Mouse (Mus musculus) cerebellum, adult 8-10 months (tissue): Measurements from ENCODE around the gene Vps37b.

Experiments
- DNase-seq: peaks from one replicate; pipeline ENCODE4 v3.0.0; 2022

Gene Vps37b

DNA sequence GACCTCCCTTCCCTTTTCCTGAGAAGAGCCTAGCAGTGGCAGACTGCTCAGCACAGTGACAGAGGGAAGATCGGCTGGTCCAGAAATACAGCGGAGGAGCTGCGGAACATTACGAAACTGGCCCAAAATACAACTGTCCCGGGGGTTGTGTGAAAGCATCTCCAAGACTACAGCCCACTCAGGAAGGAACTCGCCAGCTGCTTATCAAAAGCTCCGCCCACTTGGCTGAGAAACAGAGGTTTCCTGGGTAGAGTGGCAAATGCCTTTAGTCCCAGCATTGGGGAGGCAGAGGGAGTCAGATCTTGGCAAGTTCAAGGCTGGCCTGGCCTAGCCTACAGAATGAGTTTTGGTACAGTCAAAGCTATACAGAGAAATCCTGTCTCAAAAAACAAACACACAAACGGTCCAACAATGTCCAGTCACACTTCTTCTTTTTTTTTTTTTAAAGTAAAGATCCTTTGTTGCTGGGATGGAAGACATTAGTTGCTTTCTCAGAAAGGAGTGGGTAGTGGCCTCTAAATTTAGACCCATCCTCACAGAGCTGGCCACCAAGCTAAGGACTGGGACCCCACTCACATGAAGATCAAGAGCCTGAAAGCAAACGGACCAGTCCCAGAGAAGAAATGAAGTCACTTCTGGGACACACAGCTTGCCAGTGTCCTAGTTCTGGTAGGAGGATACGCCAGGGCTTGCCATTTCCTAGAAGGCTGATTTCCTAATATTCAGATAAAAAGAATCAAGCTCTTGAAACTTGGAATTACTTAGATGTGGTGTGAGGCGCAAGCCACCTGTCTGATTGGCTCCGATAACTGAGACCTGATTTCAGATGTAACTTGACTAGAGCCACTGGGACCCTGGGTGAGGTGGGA, 12.5 kb downstream of the Vps37b start:
- DNase-seq, result peak; percentile 34

DNA sequence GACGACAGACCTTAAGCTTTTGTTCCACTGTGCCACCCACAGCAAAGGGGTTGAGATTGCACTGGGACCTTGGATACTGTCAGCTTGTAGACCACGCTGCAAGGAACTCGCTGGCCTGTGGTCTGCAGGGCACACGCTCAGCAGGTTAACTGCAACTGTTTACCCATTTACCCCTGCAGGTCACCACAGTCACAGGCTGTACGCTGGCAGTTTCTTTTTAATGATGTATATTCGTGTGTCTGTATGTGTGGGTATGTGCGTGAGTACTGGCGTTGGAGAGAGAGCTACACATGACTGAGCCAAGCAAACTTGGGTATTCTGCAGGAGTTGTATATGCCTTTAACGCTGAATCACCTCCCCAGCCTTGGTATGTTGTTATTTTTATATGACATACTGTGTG, 13.4 kb downstream of the Vps37b start:
- no peak for DNase-seq

DNA sequence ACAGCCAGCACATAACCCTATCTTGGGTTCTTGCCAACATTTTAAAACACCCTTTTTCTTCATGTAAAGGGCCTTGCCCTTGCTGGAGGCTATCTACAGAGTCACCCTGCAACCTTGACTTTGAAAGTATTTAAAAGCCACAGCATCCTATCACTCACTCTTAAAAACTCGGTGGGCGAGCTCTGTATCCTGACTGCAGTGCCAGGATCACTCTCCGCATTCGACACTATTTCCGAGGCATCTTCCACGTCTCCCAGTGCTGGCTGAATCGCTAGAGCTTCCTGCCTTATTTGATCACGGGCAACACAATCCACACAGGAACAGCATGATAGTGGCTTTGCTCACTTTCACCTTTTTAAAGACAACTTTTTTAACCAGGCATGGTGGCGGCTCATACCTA, 14.1 kb downstream of the Vps37b start:
- no peak for DNase-seq

DNA sequence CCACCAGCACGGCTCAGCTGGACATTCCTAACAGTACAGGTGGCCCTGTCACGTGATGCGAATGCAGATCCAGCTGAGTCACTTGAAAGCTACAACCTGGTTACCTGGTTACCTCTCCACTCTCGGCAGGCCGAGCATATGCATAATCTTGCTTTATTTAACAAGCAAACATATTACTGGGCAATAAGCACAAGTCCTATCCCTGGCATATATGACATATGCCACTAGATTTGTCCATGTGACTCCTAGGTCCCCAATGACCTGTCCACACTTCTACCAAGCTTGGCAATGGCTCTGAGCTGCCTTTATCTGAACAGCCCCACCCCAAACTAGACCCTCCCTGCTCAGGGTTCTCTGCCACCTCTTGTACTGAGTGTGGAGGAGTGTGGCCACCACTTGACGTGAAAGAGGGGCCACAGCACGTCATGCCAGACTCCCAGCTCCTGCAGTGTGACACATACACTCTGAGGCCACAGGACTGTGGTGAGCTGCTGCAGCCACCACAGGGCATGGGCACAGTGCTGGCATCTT, 15.7 kb downstream of the Vps37b start:
- DNase-seq, result no peak

DNA sequence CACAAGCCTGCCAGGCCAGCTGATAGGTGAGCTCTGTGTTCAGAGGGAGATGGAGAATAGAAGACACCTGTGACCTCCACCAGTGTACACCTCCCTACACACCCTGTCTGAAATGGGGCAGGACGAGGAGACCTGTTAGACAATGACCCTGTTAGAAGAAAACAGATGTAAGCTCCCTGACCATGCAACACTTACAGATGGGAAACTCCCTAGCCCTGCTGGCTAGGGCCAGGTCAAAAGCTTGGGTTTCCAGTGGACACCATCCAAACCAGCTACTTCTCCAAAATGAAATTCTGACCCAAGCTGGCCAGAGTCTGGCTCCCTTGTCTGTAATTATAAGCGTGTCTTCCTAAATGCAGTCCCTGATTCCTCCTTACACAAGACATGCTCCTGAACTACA, 16.3 kb downstream of the Vps37b start:
- no peak for DNase-seq

DNA sequence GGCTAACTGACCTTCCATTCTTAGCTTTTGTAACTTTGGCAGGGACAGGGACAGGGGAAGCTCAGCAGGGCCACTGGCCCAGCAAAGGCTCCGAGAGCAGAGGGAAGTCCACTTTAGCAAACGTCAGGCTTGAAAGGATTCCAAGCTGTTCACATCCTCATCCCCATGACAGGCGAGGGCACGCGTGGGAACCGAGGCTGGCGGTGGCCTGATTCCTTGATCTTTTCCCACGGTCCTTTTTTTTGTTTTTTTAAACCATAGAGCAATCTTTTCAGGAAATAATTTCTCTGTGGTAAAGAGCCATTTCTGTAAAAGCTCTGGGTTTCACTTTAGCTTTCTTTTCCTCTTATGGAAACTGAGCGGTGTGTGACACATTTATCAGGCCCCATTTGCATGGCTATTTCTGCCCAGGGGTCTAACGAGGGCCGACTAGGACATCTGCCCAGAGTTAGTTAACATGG, 17.2 kb downstream of the Vps37b start:
- DNase-seq, result no peak

DNA sequence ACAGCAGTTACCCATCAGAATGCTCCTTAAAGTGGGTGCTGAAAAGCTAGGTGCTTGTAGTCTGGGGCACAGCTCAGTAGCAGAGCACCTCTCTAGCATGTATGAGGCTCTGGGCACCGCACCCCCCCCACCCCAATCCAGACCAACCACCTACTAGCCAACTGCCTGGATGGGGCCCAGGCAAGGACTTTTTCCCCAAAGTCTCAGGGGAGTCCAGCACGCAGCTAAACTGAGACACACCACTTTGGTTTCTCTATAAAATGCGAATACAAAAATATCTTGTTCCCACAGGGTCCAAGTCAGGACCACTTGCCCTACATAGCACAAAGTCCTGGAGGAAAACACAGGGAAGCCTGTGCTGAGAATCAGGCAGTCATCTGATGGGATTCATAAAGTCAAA, 17.9 kb downstream of the Vps37b start:
- no peak for DNase-seq

DNA sequence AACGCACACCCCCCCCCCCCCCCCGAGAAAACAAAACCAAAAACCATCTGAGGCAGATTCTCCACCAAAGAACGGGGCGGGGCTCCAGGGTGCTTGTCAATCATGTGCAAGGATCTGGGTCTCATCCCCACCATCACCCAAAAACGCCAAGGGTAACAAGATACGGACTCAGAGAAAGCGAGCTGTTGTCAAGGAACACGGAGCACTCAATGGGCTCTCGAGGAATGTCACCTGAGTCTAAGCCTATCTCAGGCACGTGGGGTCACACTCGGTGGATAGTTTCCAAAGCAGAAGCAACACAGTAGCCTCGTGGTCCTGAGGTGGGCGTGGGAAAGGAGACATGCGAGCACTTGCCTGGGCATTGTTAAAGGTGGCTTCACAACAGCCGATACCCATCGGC, 18.3 kb downstream of the Vps37b start:
- no peak for DNase-seq

DNA sequence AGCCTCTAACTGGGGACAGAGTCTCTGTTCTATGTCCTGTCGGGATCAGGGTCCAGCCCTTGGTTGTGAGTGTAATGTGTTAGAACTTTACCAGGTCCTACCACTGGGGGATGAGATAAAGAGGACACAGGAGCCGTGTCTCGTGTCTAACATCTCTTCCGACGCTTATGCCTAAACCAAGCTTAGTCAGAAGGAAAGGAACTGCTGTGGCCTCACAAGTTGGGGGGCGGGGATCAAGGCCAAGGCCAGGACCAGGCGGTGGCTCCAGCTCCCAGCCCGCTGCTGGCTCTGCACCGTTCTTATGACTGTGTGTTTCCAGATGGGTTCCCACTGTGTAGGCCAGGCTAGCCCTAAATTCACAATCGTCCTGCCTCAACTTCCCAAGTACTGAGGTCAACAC, 19.2 kb downstream of the Vps37b start:
- no peak for DNase-seq

DNA sequence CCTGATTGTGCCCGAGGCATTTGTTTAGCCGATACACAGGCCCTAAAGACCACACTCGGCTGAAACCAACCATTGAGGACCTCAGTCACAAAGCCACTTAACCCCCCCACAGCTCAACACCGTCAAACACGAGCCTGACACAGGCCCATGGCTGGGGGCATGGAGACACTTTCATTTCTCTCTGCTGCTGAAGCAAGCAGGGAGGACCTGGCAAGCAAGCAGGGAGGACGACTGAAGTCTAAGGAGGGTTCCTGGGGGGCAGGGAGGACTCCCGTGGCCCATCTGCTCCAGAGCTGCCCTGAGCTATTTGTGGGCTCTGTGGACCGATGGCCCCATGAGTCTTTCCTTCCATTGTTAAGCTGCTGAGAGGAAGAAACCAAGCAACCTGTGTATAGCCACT, 20.1 kb downstream of the Vps37b start:
- no peak for DNase-seq

DNA sequence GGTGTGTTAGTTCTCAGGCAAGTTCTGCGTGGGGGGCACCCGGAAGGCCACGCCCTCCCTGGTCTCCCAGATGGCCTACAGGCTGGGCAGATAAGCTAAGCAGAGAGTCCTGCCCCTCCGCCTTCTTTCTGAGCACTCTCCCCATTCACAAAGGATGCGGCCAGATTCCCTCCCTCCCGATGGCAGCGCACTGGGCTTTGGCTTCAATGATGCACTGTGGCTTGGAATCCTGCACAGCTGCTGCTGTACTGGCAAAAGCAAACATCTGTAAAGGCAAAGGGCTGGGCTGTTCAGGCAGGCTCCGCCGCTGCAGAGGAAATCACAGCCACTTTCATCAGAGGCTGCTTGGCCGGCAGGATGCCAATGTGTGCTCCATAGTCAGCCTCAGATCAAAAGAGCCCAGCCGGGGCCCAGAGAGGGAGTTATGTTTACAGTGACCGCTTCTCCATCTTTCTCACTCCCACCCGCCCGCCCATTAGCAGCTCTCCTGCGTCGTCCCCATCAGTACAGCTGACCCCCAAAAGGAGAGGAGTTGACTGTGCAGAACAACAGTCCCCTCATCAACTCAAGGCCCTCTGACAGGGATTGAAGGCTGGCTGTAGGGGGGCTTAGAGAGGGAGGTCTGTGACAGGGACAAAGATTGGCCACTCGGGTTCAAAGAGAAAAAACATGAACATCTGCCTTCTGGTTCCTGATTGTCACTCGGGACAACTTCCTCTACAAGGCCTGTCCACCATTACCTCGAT, 21.0 kb downstream of the Vps37b start:
- no peak for DNase-seq

DNA sequence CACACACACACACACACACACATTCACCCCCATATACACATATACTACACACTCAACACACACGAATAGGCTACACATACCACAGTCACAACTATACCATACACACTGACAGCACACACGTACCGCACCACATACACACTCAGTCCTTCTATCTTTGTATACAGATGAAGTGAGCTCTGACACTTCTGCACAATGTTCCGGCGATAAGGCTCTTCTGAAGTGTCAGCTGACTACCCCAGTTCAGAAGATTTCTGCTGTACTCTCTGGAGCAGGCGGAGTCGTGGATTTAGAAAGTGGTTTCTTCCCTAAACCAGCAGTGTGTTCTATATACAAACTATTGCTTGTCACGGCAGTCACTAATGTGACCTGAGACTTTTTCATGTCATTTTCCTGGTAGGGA, 22.0 kb downstream of the Vps37b start:
- DNase-seq, result no peak

DNA sequence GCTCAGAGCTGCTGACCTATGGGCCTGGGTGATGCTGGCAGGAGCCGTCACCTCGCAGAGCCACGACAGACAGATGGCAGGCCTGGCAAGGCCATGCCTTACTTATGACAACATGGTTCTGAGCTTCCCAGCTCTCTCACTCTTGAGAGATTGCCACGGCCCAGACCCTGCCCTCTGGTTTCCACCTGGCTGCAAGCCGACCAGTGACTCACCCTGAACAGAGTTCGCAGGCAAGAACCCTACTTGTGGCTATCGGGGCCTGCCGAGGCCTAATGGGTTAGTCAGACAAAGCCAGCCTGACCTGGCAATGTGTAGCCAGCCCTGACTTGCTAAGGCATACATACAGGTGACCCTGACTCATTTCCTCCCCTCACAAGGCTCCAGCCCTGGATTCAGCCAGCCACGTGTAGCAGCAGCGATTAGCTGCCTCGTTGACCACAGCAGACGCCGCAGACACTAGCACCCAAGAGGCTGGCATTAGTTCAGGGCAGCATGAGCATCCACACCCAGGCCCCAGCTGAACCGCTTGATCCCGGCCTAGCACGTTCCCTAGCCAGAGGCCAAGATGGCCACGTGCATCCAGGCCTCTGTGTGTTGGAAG, 25.1 kb downstream of the Vps37b start:
- DNase-seq, result peak; percentile 88

DNA sequence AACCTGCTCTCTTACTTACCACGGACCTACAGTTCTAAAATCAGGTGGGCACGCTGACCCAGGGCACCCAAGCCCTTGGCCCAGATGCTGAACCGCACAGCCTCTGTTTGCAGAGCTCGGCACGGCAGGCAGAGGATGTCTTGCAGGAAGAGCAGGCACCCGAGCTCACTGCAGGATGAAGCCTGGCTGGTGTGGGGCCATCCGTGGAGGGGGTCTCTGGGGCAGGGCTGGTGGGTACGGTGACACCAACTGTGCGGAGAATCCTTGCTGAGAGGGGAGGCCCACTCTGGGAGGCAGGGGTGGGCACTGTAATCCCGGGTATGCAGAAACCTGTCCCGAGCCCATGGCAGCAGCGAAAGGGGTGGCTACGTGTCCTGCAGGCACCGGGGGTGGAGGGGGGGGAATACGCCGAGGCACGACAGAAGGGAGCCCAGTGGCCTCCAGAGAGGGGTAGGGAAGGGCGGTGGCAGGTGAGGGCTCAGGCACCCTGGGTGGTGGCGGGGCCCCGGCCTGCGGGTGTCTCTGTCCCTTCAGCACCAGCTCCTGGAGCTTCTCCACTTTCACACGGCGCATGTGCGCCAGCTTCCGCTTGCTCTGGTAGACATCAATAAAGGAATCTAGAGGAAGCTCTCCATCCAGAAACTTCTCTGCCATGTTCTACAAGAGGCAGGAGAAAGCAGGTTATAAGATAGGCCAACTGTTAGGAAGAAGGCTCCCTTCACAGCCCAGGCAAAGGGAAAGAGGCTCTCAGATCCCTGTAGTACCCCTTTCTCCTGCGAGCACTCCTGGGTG, 25.8 kb downstream of the Vps37b start:
- no peak for DNase-seq

DNA sequence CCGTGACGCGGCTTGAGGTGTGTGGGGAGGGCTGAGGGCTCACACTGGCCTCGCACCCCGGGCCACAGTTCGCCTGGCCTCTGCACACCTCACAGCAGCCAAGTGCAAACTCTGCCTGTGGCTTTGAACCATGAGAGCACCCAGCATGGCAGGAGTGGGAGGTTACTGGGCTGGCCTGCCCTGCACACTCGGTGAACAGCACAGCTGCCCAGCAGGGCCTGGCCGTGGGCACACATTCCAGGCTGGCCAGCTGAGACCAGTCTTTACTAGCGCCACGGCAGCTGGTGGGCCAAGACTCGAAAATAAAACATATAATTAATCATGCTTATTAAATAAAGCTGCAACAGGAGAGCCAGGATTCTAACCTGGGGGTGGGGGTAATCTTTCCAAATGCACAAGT, 26.5 kb downstream of the Vps37b start:
- DNase-seq, result no peak

DNA sequence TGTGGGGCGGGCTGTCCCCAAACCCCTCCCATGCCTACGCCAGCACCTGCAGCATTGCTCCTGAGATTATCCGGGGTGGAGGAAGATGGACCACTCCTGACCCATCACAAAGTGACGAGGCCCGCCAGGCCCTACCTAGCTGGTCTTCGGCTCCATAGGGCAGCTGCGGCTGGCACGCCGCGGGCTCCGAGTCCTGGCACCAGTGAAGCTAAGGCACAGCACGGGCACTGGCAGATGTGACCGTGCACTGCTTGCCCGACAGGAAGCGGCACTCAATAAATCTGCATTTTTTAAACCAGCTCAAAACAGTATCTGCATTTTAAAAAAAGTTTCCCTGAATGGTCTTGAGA, 26.9 kb downstream of the Vps37b start:
- no peak for DNase-seq

DNA sequence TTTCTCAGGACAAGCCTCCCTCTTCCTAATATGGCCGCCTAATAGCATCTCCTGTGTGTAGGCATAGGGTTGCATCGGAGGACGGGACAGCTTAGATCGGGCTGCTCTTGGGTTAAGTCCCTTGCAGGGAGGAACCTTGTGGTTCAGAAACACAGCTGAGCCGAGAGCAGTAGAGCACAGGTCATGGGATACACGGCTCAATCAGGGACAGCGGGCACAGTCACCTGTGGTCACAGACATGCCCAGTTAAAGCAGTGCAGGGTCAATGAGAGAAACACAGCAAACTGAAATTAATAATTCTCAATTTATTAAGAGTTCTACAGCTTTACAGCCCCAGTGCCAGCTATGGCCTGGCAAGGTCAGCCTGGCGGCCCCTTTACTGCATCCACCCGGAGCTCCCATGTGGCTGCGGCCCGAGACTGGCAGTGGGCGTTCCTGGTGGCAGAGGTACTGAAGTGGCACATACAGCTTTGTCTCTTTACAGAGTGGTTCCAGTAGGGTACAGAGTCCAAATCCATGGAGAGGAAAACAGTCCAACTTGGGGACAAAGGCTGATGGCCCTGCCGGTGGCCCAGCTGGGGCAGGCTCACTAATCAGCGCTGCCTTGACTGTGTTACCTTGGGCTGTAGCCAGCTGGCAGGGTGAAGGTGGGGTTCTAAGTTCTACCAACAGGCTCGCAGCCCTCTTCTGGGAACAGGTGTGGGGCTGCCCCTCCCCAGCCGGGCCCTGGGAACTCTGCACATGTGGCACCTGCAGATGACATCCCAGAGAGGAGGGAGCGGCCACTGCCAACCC, 27.5 kb downstream of the Vps37b start:
- no peak for DNase-seq

DNA sequence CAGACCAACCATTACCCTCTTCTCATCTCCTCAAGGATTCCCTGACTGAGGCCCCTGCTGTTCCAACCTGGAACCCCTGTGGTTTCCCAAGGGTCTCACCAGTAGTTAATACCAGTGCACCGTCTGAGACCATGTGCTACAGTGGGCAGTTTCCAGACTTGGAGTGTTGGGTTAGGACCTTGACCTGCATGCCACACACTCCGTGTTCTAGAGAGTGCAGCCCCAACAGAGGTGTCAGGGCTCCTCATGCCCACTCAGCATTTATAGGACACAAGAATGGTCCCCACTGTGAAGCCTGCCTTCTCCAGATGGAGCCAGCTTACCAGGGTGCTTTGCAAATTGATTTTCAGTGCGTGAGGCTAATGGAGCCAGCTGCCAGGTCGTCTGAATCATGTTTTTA, 28.7 kb downstream of the Vps37b start:
- no peak for DNase-seq

DNA sequence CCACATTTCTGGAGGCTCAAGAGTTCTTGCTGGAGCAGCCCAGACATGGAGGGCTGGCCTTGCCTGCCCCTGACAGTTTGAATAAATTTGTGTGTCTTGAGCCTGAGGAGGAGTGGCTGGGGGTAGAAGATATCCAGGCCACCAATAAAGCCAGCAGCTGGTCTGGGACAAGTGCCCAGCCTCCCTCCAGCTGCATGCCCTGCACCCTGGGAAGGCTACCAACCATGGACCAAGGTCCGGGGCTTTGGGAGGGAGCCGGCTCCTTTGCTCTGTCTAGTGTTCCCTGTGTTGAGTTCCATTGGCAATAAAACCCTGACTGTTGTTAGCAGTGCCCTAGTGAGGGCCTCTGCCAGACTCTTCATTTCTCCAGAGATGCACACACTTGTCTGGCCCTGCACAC, 29.2 kb downstream of the Vps37b start:
- DNase-seq, result no peak

DNA sequence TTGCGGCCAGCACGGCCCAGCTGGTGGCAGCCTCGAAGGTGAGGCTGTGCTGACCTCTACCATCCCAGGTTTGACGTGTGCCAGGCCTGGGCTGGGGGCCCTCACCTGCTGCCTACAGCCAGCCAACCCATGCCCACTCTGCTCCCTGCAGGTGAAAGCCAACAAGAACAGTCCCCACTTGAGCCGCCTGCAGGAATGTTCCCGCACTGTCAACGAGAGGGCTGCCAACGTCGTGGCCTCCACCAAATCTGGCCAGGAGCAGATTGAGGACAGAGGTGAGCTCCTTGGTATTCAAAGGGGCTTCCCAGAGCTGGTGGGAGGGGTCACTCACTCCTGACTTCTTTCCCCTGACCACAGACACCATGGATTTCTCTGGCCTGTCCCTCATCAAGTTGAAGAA, 30.8 kb downstream of the Vps37b start:
- DNase-seq, result no peak

DNA sequence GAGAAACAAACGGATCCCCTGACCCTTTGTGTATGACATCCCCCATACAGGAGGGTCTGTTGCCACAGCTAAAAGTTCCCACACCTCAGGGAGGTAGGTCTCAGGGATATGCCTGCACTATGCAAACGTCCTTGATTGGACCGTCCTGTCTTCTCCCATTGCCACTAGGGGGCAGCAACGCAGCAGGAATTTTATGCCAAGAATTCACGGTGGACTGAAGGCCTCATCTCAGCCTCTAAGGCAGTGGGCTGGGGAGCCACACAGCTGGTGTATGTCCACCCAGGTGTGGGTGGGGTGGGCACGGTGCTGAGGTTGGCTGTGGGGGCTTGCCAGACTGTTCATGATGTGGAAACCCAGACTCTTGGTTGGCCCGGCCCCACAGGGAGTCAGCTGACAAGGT, 31.2 kb downstream of the Vps37b start:
- DNase-seq, result peak; percentile 93

DNA sequence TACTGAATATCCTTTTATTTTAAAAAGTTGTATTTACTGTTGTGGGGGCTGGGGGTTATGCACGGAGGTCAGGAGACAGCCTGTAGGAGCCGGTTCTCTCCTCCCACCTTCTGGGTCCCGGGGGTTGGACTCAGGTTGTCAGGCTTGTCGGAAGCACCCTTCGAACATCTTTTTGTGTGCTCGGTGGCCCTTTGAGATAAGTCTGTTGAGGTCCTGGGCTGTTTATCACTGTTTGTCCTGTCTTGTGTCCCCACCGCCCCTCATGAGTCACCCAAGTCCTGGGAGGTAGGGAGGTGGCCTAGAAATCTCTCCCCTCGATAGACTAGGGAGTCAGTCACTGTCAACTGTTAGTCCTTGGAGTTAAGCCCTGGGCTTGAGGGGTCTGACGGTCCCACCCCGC, 33.7 kb downstream of the Vps37b start:
- DNase-seq, result no peak
